Mouse (Mus musculus) urinary bladder, postnatal 25 days (tissue): ENCODE measurements around the gene Olfr574.

ENCODE experiments used
- DNase-seq: peaks from one replicate; pipeline ENCODE4 v3.0.0; 2022; ENCODE audit warnings: low spot score

Gene Olfr574

DNA sequence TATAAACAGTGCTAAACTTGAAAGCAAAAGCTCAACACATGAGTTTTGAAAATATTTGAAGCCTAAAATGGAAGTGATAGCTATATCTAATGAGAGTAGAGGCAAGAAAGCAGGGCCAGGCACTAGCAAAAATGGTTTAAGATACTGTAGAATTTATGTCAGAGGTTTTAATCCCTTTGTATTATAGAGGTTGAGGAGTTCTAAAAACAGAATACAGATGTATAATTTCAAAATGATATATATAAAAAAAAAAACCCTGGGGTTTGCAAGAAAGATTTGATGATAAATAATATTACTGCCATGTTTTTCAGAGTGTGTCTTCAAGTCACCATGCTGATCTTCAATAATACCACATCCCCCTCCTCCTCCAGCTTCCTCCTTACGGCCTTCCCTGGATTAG is at the start of gene Olfr574:
TSS of gene Olfr574 (plus strand) at position 301 of the 400 bp plus-strand sequence.
- no peak for DNase-seq

DNA sequence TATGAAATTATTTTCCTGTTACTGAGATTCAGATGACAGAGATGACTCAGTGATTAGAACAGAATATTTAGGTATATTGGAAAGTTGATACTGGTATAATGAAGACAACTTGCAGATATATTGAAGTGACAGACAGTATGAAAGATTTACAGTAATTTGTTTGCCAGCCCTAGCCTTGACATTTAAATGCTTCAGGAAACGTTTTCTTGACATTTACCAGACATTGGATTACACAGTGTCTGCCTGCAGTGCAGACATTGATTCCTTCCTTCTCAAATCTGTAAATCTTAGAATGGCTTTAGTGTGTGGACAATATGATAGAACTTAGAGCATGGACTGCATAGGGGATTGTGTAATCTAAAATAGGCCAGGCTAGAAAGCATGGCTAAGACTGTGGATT is 33.0 kb upstream of the Olfr574 start:
- no peak for DNase-seq

DNA sequence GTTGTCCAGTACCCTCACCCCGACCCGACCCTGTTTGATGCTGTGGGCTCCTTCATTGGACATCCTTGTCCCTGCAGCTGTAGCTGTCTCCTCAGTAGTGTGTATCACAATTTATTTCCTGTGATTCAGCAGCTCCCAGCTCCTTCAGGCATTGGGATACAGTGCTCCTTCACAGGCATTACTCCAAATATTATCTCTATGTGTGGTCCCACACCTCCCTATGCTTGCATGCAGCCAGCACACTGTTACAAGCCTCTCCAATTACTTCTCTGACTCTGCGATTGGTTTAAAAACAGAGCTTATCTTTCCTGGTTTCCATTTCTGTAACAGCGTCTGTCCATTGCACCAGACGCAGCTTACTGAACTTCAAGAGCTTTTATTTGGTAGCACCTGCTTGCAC is 31.9 kb upstream of the Olfr574 start:
- DNase-seq = no peak

DNA sequence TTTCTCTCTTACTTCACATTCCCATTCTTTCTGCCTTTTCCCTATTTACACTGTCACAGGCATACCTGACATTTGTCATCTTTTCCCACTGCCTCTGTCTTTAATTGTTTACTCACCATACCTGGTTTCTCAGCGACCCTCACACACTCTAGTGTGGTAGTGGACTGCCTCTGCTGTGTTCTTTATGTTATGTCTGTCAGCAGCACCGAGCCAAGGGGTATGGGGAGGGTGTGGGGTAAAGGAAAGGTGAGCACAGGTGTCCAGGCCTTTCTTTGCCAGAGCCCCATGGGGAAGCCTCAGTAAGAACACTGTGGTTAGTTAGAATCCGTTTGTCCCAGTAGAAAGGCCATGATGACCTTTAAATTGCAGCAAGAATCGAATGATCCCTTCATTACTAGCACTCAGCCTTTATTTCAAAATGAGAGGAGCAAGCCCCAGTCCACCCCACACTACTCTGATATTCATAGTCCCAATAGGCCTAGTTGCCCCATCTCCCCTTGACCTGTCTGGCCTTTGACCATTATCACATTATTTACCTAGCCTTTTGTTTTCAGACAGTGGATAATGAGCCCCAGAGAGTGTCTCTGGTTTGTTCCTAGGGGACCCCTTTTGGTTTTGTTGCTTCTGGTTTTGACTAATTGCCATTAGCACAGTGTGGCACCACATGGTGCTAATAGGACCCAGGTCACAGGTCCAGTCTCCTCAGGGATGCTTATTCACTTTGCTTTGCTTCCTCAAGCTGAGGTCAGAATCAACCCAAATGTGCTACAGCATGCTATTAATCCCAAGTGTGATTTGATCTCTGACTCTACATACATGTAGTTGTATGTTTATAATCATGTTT is 31.0 kb upstream of the Olfr574 start, which contains the start of gene Olfr571:
TSS of gene Olfr571 (minus strand) at position 505 of the 844 bp plus-strand sequence.
- no peak for DNase-seq

DNA sequence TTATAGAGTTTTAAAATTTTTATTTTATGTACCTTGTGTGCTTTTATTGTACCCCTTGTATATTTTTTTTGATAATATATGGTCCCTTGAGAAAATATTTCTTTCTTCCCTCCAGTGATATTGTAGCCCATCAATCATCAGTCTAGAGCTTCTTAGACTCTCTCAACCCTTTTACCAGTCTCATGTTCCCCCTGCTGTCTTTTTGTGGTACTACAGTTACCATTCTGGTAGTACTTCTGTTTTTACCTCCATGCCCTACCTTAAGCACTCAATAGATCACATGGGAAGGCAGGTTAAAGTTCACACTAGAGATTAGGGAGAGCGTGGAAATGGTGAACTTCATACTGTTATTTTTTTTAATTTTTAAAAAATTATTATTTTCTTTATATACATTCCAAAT is 28.6 kb upstream of the Olfr574 start:
- DNase-seq = no peak

DNA sequence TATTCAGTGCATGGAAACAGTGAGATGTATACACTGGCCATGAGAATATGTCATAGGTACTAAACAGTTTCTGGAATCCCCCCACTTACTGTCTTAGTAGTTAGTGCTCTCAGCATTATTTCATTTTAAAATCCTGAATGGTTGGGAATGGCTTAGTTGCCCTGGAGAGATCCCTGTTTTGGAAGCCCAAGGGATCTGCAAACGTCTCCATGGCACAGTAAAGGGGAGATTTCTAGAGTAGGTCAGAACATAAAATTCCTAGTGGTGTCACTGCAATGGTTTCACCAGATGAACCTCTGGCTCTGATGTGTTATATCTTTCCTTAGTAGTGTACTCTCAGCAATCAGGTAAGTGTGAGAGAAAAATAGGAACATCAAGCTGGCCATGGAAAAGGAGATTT is 24.2 kb upstream of the Olfr574 start, which contains the start of gene Olfr572:
TSS of gene Olfr572 (plus strand) at position 301 of the 400 bp plus-strand sequence.
- no peak for DNase-seq

DNA sequence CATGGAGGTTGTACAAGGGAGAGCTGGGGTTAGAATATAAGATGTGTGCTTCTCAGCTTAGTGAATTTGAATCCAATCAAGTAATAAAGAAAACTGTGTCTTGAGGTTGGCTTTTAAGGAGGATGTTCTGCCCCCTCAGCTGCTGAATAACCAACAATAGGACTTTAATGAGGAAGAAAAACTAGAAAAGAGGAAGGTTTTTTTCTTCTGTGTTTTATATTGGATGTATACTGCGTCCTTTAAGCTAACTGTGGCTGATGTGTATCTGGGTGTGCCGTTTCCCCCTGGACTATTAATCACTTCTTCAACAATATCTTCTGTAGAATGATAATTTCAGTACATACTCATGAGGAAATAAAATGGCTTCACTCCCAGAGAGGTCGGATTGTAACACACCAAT is 21.2 kb upstream of the Olfr574 start:
- DNase-seq = no peak

DNA sequence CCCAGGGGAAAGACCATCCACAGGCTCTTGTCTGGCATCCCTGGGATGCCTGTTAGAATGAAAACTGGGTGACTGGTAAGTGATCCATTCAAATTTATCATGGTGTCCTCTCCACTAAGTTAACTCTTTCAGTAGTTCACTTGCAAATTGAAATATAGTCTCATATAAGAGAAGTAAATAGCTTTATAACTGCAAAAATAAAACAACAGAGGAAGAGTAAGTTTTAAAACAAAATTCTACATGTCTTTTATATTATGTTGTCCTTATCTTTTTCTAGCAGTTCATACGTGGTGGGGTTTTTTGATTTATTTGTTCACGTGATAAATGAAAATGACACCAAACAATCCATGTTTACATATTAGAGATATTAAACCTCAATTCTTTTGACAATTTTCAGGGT is 5.8 kb upstream of the Olfr574 start, which contains the start of gene Olfr573-ps1:
TSS of gene Olfr573-ps1 (minus strand) at position 101 of the 400 bp plus-strand sequence.
- DNase-seq = no peak

DNA sequence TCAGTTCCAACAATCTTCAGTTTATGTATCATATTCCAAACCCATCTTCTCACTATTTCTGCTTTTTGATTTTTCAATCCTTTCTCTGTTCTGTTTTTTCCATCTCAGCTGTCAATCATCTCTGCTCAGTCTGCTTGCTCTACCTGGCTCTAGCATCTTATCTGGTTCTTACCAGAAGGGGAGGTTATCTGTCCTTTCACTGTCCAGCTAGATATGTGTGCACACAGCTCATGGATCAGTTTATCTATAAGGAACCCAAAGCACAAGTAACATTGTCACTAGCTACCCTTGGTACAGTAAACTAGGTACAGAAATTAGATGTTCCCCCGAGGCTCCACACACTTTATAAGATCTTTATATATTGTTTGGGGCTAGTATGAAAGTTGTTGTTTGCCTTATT is 4.8 kb upstream of the Olfr574 start:
- no peak for DNase-seq

DNA sequence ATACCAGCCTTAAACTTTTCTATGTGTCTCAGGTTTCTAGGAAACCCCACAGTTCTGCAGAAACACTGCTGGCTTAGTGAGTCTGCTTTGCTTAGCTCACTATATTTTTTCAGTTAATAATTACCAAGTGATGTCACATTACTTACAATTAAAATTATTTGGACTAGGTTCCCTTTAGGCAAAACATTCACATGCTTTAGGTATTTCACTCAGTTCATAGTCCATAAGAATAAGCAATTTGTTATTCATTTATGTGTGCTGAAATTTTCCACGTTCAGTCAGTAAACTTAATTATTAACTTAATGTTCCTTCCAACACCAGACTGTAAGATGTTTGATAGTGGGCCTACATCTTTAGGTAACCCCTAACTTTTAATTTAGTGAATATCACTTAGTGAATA is 2.5 kb downstream of the Olfr574 start:
- no peak for DNase-seq

DNA sequence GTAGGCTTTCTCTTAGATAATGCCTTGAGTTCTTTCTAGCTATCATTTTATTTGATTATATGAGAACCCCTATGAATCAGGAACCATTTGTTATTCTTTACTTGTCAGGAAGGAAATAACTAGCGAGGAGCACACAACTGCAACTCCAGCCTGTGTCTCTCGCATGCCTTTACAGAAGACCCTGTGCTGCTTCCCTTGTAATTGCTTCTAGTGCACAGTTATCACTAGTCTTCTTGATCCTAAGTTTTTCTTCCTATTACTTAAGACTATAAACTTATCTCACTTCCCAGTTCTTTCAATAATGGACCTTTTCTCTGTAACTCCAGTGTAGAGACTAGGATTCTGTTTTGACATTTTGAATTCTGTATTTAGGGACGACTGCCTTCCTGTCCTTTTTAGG is 9.9 kb downstream of the Olfr574 start:
- no peak for DNase-seq

DNA sequence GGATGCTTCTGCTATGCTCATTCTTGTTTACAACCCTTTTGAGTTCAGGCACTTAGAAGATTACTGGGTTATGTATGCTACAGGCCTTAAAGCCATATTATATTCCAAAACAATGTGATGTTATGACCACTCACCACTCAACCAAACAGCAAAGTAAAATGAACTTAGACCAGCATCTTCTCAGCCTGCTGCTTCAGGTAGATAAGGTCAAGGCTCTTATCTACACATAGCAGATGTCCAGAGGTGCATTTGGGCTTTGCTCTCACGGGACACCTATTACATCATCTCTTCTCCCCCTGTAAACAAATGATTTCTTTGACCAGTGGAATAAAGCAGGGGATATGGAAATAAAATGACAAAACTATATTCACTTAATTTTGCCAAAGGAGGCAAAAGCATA is 10.3 kb downstream of the Olfr574 start, which contains the start of gene Olfr575:
TSS of gene Olfr575 (minus strand) at position 183 of the 400 bp plus-strand sequence.
- DNase-seq = no peak

DNA sequence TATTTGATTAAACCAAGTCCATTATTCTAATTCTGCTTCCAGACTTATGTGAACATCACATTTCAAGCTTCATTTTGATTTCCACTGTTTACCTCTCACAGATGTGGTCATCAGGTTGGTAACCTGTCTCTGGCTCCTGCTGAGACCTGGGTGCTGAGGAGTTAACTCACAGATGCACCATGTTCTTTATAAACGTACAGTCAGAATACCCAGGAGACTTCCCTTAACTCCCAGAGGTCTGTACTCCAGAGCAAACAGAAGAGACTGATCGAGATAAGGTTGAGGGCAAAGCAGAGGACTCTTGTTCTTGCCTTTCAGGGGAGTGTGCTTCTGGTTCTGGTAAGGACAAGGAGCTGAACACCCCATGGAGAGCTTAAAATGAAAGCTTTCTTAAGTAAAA is 14.1 kb downstream of the Olfr574 start, which contains the start of gene Olfr576:
TSS of gene Olfr576 (plus strand) at position 301 of the 400 bp plus-strand sequence.
- no peak for DNase-seq

DNA sequence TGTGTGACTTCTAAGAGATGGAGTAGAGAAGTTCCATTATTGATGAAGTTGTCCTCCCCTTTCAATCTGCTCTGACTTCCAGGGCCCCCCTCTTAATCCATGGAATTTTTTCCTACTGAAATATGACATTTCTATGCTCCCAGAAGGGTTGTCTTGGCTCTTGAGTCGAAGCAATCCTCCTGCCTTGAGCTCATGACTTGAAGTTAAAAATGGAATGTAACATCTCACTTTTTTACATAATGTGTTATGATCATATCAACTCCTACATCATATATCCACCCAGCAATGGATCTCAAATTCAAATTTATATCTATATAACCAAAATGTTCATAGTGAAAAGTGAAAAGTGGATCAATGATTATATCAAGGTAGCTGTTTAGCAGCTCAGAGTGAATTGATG is 26.1 kb downstream of the Olfr574 start:
- DNase-seq = no peak

DNA sequence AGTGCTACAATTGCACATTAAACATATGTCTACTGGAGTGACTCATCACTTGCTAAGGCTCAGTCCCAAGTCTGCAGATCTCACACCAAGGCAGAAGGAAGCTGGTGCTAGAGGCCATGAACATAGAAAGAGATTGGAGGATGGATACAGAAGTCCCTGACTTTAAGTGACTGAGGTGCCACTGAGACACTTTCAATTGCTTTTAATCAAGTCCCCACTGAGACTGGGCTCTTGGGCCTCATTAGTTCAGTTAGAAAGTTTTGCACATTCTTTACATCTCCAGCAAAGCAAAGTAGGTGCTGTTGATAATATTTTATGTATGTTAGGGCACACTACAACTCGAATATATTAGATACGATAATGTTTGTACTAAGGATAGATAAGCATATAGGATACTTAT is 27.6 kb downstream of the Olfr574 start, which contains the start of gene Olfr577:
TSS of gene Olfr577 (minus strand) at position 101 of the 400 bp plus-strand sequence.
- no peak for DNase-seq

DNA sequence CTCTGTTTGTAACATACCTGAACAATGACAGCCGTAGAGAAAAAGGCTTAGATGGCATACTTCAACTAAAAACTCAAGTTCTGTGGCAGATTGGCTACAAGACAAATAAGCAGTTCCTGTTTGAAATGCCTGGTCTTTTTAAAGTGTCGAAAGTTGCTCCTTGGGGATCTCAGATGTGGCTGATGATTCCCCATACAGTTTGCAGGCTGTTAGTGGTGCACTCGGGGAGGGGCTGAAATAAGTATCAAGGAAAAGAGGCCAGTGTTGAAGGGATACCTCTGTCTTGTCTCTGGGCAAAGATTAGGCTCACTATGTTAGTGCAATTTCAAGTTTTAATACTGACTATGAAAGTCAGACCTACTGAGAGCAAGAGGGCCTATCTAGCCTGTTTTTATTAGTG is 41.0 kb downstream of the Olfr574 start, which contains the start of gene Olfr578:
TSS of gene Olfr578 (minus strand) at position 101 of the 400 bp plus-strand sequence.
- DNase-seq = no peak
